Mouse (Mus musculus): ENCODE data around the gene Ipo13. TPM values are rescaled to one million over a fixed set of nuclear protein-coding genes. Genes with fewer than 3 reads are reported as not detected.
A peak's percentile ranks its signal among the peaks of the same experiment; 100 is the strongest.

Ipo13 gene
- polyA plus RNA-seq, 1 experiment from 2014 or later, result 15.8 TPM

GRCm38 (mm10) chr4:117934081-117934480 is 19.3 kb upstream of the Ipo13 start:
- Histone ChIP-seq H3K27me3 (replicated peaks; ENCODE audit: control insufficient read depth, insufficient read depth, low read length) (no peaks in the 10 kb centered on the region), H3K4me1 (replicated peaks; ENCODE audit: control insufficient read depth, insufficient read depth, low read length) (no peaks in the 10 kb centered on the region), H3K9ac (ENCODE audit: low read depth, low read length) (no peak overlapping the region), H3K9me3 (ENCODE audit: control insufficient read depth) (no peaks in the 10 kb centered on the region), H3K4me2 (replicated peaks; ENCODE audit: low read depth) (no peak overlapping the region), H3K4me3 (ENCODE audit: low read depth, low read length) (no peak overlapping the region), H3K27ac (ENCODE audit: low read depth, low read length) (no peak overlapping the region), H3K36me3 (ENCODE audit: control insufficient read depth, insufficient read depth) (peaks cover 22% of the 10 kb centered on the region)
- no peak for ATAC-seq
- 87% methylated on average over 4 of the region's 4 CpGs for WGBS
- no peak for TF ChIP-seq CTCF (IDR thresholded peaks at IDR 0.05; ENCODE audit: low read depth)

- no peaks in the 10 kb centered on the region for H3K9me3 ChIP-seq (ENCODE audit: control insufficient read depth)
- no peak overlapping the region for H3K4me2 ChIP-seq (replicated peaks; ENCODE audit: low read depth)
- H3K4me3 ChIP-seq (ENCODE audit: low read depth, low read length), result no peak overlapping the region
- H3K27me3 ChIP-seq (replicated peaks; ENCODE audit: control insufficient read depth, insufficient read depth, low read length), result peaks cover 3% of the 10 kb centered on the region
- TF ChIP-seq CTCF (IDR thresholded peaks at IDR 0.05; ENCODE audit: low read depth), result no peak
- no peak for ATAC-seq
- H3K4me1 ChIP-seq (replicated peaks; ENCODE audit: control insufficient read depth, insufficient read depth, low read length), result no peaks in the 10 kb centered on the region
- H3K9ac ChIP-seq (ENCODE audit: low read depth, low read length), result no peak overlapping the region
- H3K27ac ChIP-seq (ENCODE audit: low read depth, low read length), result no peak overlapping the region
- peaks cover 19% of the 10 kb centered on the region for H3K36me3 ChIP-seq (ENCODE audit: control insufficient read depth, insufficient read depth)
- WGBS, result 87% methylated on average over 5 of the region's 5 CpGs
Measured at GRCm38 (mm10) chr4:117933248-117933647, 18.4 kb upstream of the Ipo13 start.

- Histone ChIP-seq H3K9me3 (ENCODE audit: control insufficient read depth) (no peaks in the 10 kb centered on the region), H3K27ac (ENCODE audit: low read depth, low read length) (no peak within 1 kb of the TSS), H3K4me3 (ENCODE audit: low read depth, low read length) (peak within 1 kb of the TSS; percentile 32), H3K9ac (ENCODE audit: low read depth, low read length) (0 out of 2 replicates have a peak within 1 kb of the TSS, but pooled peaks have one; percentile 37), H3K36me3 (ENCODE audit: control insufficient read depth, insufficient read depth) (peaks cover 14% of the 10 kb centered on the region), H3K27me3 (replicated peaks; ENCODE audit: control insufficient read depth, insufficient read depth, low read length) (peaks cover 37% of the 10 kb centered on the region), H3K4me2 (replicated peaks; ENCODE audit: low read depth) (peak within 1 kb of the TSS; percentile 81), H3K4me1 (replicated peaks; ENCODE audit: control insufficient read depth, insufficient read depth, low read length) (no peaks in the 10 kb centered on the region)
- TF ChIP-seq CTCF (IDR thresholded peaks at IDR 0.05; ENCODE audit: low read depth), result no peak
- WGBS, result under 1% methylated on average over 30 of the region's 33 CpGs
- peak; percentile 36; the same call in 1 of the 2 replicates for ATAC-seq
Measured at GRCm38 (mm10) chr4:117929391-117929881, 14.6 kb upstream of the Ipo13 start, which contains the start of gene Artn. TSS of gene Artn (minus strand) at chr4:117929763.

GRCm38 (mm10) chr4:117928699-117929241 is 14.0 kb upstream of the Ipo13 start:
- Histone ChIP-seq H3K9ac (ENCODE audit: low read depth, low read length) (no peak overlapping the region), H3K9me3 (ENCODE audit: control insufficient read depth) (no peaks in the 10 kb centered on the region), H3K4me2 (replicated peaks; ENCODE audit: low read depth) (peak overlapping the region; percentile 81), H3K4me1 (replicated peaks; ENCODE audit: control insufficient read depth, insufficient read depth, low read length) (no peaks in the 10 kb centered on the region), H3K36me3 (ENCODE audit: control insufficient read depth, insufficient read depth) (peaks cover 14% of the 10 kb centered on the region), H3K27ac (ENCODE audit: low read depth, low read length) (no peak overlapping the region), H3K4me3 (ENCODE audit: low read depth, low read length) (peak overlapping the region; percentile 32), H3K27me3 (replicated peaks; ENCODE audit: control insufficient read depth, insufficient read depth, low read length) (peaks cover 37% of the 10 kb centered on the region)
- WGBS, result 4% methylated on average over 13 of the region's 13 CpGs
- TF ChIP-seq CTCF (IDR thresholded peaks at IDR 0.05; ENCODE audit: low read depth), result peak; percentile 74
- peak; percentile 12; the same call in 1 of the 2 replicates for ATAC-seq

- Histone ChIP-seq H3K9ac (ENCODE audit: low read depth, low read length) (no peak overlapping the region), H3K4me2 (replicated peaks; ENCODE audit: low read depth) (peak overlapping the region; percentile 81; the same call in 1 of the 2 replicates), H3K4me3 (ENCODE audit: low read depth, low read length) (no peak overlapping the region), H3K4me1 (replicated peaks; ENCODE audit: control insufficient read depth, insufficient read depth, low read length) (no peaks in the 10 kb centered on the region), H3K36me3 (ENCODE audit: control insufficient read depth, insufficient read depth) (peaks cover 14% of the 10 kb centered on the region), H3K9me3 (ENCODE audit: control insufficient read depth) (no peaks in the 10 kb centered on the region), H3K27ac (ENCODE audit: low read depth, low read length) (no peak overlapping the region), H3K27me3 (replicated peaks; ENCODE audit: control insufficient read depth, insufficient read depth, low read length) (peaks cover 37% of the 10 kb centered on the region)
- no peak for ATAC-seq
- TF ChIP-seq CTCF (IDR thresholded peaks at IDR 0.05; ENCODE audit: low read depth), result peak; percentile 90
- 34% methylated on average over 6 of the region's 6 CpGs for WGBS
Measured at GRCm38 (mm10) chr4:117928234-117928633, 13.4 kb upstream of the Ipo13 start.

- Histone ChIP-seq H3K9ac (ENCODE audit: low read depth, low read length) (peak overlapping the region; percentile 2; the same call in 1 of the 2 replicates), H3K27ac (ENCODE audit: low read depth, low read length) (no peak overlapping the region), H3K9me3 (ENCODE audit: control insufficient read depth) (no peaks in the 10 kb centered on the region), H3K36me3 (ENCODE audit: control insufficient read depth, insufficient read depth) (no peaks in the 10 kb centered on the region), H3K4me3 (ENCODE audit: low read depth, low read length) (peak overlapping the region; percentile 45), H3K4me1 (replicated peaks; ENCODE audit: control insufficient read depth, insufficient read depth, low read length) (no peaks in the 10 kb centered on the region), H3K27me3 (replicated peaks; ENCODE audit: control insufficient read depth, insufficient read depth, low read length) (peaks cover 37% of the 10 kb centered on the region), H3K4me2 (replicated peaks; ENCODE audit: low read depth) (peak overlapping the region; percentile 89)
- WGBS, result 2% methylated on average over 70 of the region's 71 CpGs
- ATAC-seq, result 0 out of 2 replicates have a peak, but pooled peaks have one; percentile 12
- 0 out of 2 replicates have a peak, but pooled peaks have one; percentile 10 for TF ChIP-seq CTCF (IDR thresholded peaks at IDR 0.05; ENCODE audit: low read depth)
Measured at GRCm38 (mm10) chr4:117926545-117927482, 12.0 kb upstream of the Ipo13 start.
